Mouse (Mus musculus) lung, postnatal 0 days (tissue): ENCODE data around the gene Ramp2.

Source experiments
- CTCF ChIP-seq: IDR thresholded peaks from 2 replicates; pipeline ENCODE4 v1.5.1; 2016; ENCODE audit warnings: antibody characterized with exemption, mild to moderate bottlenecking
- EP300 ChIP-seq: IDR thresholded peaks from 2 replicates; pipeline ENCODE4 v1.6.1; 2016; ENCODE audit warnings: antibody characterized with exemption, mild to moderate bottlenecking, control low read depth

DNA sequence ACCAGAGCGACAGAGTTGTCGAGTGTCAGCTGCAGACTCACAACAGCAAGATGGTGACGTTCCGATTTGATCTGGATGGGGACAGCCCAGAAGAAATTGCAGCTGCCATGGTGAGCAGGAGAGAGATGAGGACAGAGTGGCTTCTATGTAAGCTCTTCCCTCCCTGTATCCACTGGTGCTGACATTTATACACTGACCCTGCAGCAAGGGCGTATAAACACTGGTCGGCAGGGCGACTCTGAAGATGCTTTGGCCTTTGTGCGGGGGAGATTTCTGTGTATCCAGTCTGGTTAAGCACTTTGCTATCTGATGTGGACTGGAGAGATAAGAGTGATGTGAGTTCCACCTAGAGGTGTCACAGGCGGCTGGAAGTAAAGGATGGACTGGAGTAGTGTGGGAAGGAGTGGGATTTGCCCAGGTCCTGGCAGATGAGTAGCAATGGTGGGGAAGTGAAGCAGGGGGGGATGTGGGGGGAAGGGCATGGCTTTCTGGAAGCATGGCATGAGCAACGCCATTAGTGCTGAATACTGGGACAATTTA is 23.8 kb downstream of the Ramp2 start:
- no peak for TF ChIP-seq CTCF
- TF ChIP-seq EP300, result no peak
